Mouse (Mus musculus) midbrain, embryonic 14.5 days (tissue): ENCODE measurements around the gene Stat2. TPM values are rescaled to one million over a fixed set of nuclear protein-coding genes. Genes with fewer than 3 reads are reported as not detected.
"Not testable (repeated sequence)": the region's sequence is repeated elsewhere in the genome, so short reads cannot be mapped to it uniquely, and the experiment has no call there.

Experiments used
- ATAC-seq: fragments of 200-750 bp; cut with Nextera tagmentation; 2 replicates; pipeline ENCODE4 v1.8.0; 2017; ENCODE audit warnings: moderate number of reproducible peaks, moderate library complexity; ENCODE audit not compliant: low FRiP score, low TSS enrichment
- DNase-seq: peaks from one replicate; pipeline ENCODE4 v3.0.0-alpha.2; 2015
- H3K27ac ChIP-seq: fragments of 300-500 bp; sonication (generic); replicated peaks from 2 replicates; pipeline ENCODE4 v1.5.1; 2014; ENCODE audit warnings: mild to moderate bottlenecking, low read depth, low read length, moderate library complexity
- H3K27me3 ChIP-seq: fragments of 300-500 bp; sonication (generic); 2 replicates; pipeline ENCODE4 v1.6.1; 2014; ENCODE audit warnings: low read length, control low read depth, mixed read lengths; ENCODE audit not compliant: control insufficient read depth, insufficient read depth
- H3K36me3 ChIP-seq: fragments of 300-500 bp; sonication (generic); 2 replicates; pipeline ENCODE4 v1.6.1; 2014; ENCODE audit warnings: low read length, control low read depth; ENCODE audit not compliant: control insufficient read depth, insufficient read depth
- H3K4me1 ChIP-seq: fragments of 300-500 bp; sonication (generic); 2 replicates; pipeline ENCODE4 v1.6.1; 2014; ENCODE audit warnings: mild to moderate bottlenecking, antibody characterized with exemption, low read length, control low read depth; ENCODE audit not compliant: control insufficient read depth, insufficient read depth
- H3K4me2 ChIP-seq: fragments of 300-500 bp; sonication (generic); 2 replicates; pipeline ENCODE4 v1.6.1; 2014; ENCODE audit warnings: mild to moderate bottlenecking, low read length, moderate library complexity
- H3K4me3 ChIP-seq: fragments of 300-500 bp; sonication (generic); replicated peaks from 2 replicates; pipeline ENCODE4 v1.5.1; 2014; ENCODE audit warnings: low read depth, low read length
- H3K9ac ChIP-seq: fragments of 300-500 bp; sonication (generic); replicated peaks from 2 replicates; pipeline ENCODE4 v1.6.1; 2014; ENCODE audit warnings: mild to moderate bottlenecking, low read length, moderate library complexity
- H3K9me3 ChIP-seq: fragments of 300-500 bp; sonication (generic); 2 replicates; pipeline ENCODE4 v1.6.1; 2016; ENCODE audit warnings: low read length, control low read depth, mixed read lengths; ENCODE audit not compliant: control insufficient read depth
- WGBS: fragments of 180-500 bp; shearing (Covaris S2); extraction: QIAGEN DNeasy Blood & Tissue Kit; methylation state at CpG from one replicate; pipeline ENCODE4 v1.1.7; 2014; 5-methylcytosine and 5-hydroxymethylcytosine counted together
- polyA plus RNA-seq: library from polyadenylated mRNA; unstranded; fragments of >200 nt; fragmentation: Nextera tagmentation; extraction: Ambion mirVana; gene quantifications from 2 replicates; pipeline ENCODE4 v1.2.1, GENCODE M21; 2014

The Stat2 gene
- polyA plus RNA-seq, 1 experiment from 2014 or later = 23.0 TPM

- no peak overlapping the region for H3K4me2 ChIP-seq
- H3K9ac ChIP-seq = no peak overlapping the region
- H3K27ac ChIP-seq = no peak overlapping the region
- WGBS = 84% methylated on average over 6 of the region's 6 CpGs
- no peak for DNase-seq
- no peak for ATAC-seq
- no peaks in the 10 kb centered on the region for H3K27me3 ChIP-seq
- H3K4me1 ChIP-seq = no peaks in the 10 kb centered on the region
- H3K36me3 ChIP-seq = peaks cover 72% of the 10 kb centered on the region
- H3K4me3 ChIP-seq = no peak overlapping the region
- no peaks in the 10 kb centered on the region for H3K9me3 ChIP-seq
Observed at GRCm38 (mm10) chr10:128280943-128281342, 10.6 kb downstream of the Stat2 start.

GRCm38 (mm10) chr10:128281682-128282081 is 11.3 kb downstream of the Stat2 start:
- H3K9ac ChIP-seq = no peak overlapping the region
- no peaks in the 10 kb centered on the region for H3K27me3 ChIP-seq
- no peaks in the 10 kb centered on the region for H3K4me1 ChIP-seq
- no peak overlapping the region for H3K4me2 ChIP-seq
- peaks cover 75% of the 10 kb centered on the region for H3K36me3 ChIP-seq
- H3K4me3 ChIP-seq = no peak overlapping the region
- H3K9me3 ChIP-seq = no peaks in the 10 kb centered on the region
- WGBS = 94% methylated on average over 14 of the region's 14 CpGs
- no peak for DNase-seq
- no peak for ATAC-seq
- H3K27ac ChIP-seq = no peak overlapping the region

- no peak overlapping the region for H3K27ac ChIP-seq
- H3K4me2 ChIP-seq = no peak overlapping the region
- peaks cover 74% of the 10 kb centered on the region for H3K36me3 ChIP-seq
- H3K27me3 ChIP-seq = no peaks in the 10 kb centered on the region
- DNase-seq (no peak), ATAC-seq (no peak)
- no peaks in the 10 kb centered on the region for H3K9me3 ChIP-seq
- no peak overlapping the region for H3K4me3 ChIP-seq
- 93% methylated on average over 20 of the region's 20 CpGs for WGBS
- H3K4me1 ChIP-seq = no peaks in the 10 kb centered on the region
- no peak overlapping the region for H3K9ac ChIP-seq
Observed at GRCm38 (mm10) chr10:128282886-128283450, 12.6 kb downstream of the Stat2 start.

- Histone ChIP-seq H3K27ac (no peak overlapping the region), H3K27me3 (no peaks in the 10 kb centered on the region), H3K4me1 (no peaks in the 10 kb centered on the region), H3K9ac (no peak overlapping the region), H3K36me3 (peaks cover 72% of the 10 kb centered on the region), H3K4me2 (no peak overlapping the region), H3K9me3 (no peaks in the 10 kb centered on the region), H3K4me3 (no peak overlapping the region)
- 67% methylated on average over 31 of the region's 31 CpGs for WGBS
- ATAC-seq (no peak), DNase-seq (peak; percentile 88)
Observed at GRCm38 (mm10) chr10:128283604-128284579, 13.5 kb downstream of the Stat2 start.

DNA sequence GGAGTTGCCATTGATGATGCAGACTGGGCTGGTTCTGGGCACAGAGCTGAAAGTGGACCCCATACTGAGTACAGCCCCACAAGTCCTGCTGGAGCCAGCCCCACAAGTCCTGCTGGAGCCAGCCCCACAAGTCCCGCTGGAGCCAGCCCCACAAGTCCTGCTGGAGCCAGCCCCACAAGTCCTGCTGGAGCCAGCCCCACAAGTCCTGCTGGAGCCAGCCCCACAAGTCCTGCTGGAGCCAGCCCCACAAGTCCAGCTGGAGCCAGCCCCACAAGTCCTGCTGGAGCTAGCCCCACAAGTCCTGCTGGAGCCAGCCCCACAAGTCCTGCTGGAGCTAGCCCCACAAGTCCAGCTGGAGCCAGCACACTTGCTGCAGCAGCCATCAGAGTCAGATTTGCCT is 20.2 kb downstream of the Stat2 start:
- H3K36me3 ChIP-seq = peaks cover 43% of the 10 kb centered on the region
- not testable (repeated sequence) for ATAC-seq, H3K9me3 ChIP-seq, H3K9ac ChIP-seq, H3K27ac ChIP-seq, H3K4me3 ChIP-seq, DNase-seq, H3K4me1 ChIP-seq, H3K4me2 ChIP-seq, H3K27me3 ChIP-seq
- 92% methylated on average over 1 of the region's 1 CpGs for WGBS

DNA sequence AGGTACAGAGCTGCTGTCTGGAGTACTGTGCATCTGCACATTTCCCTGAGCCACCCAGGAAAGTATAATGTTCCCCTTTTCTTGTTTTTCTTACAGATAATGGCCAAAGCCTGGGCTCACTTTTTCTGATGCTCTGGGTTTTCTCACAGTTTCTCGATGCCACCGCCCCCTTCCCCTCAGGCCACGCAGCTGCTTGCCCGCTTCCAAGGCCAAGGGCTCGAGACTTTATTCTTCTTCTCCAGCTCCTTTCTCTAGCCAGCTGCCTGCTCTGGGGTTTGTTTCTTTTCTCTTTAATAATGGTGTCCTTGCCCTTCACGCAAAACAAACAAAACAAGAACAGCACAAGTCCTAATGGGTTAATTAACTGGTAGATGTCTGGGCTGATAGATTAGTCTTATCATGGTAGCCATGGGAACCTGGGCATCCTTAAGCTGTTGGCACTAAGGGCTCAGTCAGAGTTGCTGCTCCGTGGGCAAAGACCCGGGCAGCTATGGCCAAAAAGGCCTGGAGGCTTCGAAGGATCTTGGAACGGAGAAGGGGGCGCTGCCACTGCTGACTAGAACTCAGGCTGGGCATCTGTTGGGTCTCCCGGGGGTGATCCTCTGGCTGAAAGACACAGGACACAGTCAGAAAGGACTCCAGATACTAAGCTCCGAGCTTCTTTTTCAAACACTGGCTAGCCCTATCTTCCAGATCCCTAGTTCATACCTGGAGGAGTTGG is 26.2 kb downstream of the Stat2 start:
- Histone ChIP-seq H3K9ac (no peak overlapping the region), H3K4me3 (no peak overlapping the region), H3K4me2 (no peak overlapping the region), H3K27me3 (no peaks in the 10 kb centered on the region), H3K4me1 (no peaks in the 10 kb centered on the region), H3K9me3 (no peaks in the 10 kb centered on the region), H3K36me3 (peaks cover 15% of the 10 kb centered on the region), H3K27ac (no peak overlapping the region)
- DNase-seq (no peak), ATAC-seq (no peak)
- WGBS = 75% methylated on average over 13 of the region's 13 CpGs

DNA sequence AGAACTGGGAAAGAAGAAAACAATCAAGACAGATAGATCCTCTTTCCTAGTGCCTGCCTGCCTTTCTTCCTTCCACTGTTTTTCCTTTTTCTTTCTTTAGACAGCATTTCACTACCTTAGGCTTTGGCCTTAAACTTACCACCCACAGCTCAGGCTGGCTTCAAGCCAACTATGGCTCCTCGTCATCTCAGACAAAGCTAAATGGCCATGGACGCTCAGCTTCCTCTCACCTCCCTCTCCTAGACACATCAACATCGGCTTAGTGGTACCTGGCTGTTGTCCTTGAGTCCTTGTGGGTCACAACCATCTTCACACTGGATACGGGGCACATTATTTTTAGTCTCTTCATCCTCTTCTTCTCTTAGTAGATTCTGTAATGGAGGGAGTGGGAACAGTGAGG is 26.9 kb downstream of the Stat2 start:
- DNase-seq (no peak), ATAC-seq (no peak)
- Histone ChIP-seq H3K4me2 (no peak overlapping the region), H3K27me3 (no peaks in the 10 kb centered on the region), H3K36me3 (peaks cover 9% of the 10 kb centered on the region), H3K4me1 (peaks cover 1% of the 10 kb centered on the region), H3K9me3 (no peaks in the 10 kb centered on the region), H3K27ac (no peak overlapping the region), H3K9ac (no peak overlapping the region), H3K4me3 (no peak overlapping the region)
- 81% methylated on average over 4 of the region's 4 CpGs for WGBS

DNA sequence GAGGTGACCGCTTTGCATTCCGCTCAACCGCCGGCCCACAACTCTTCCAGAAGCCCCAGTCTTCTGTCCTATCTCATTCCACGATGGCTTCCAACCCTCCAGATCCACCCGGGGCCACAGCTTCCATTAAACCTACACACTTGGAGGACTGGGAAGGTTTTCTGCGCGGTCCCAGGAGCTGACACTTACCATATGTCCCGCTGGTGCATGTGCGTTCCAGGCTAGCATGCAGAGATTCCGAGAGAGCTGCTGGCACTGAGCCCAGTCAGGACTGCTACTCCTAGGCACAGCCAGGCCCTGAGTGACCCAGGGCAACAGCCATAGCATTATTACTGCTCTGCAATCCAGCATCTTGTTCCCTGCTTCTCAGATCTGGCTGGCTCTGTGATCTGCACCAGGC is 27.3 kb downstream of the Stat2 start:
- Histone ChIP-seq H3K27me3 (no peaks in the 10 kb centered on the region), H3K36me3 (peaks cover 5% of the 10 kb centered on the region), H3K27ac (no peak overlapping the region), H3K4me3 (no peak overlapping the region), H3K4me2 (no peak overlapping the region), H3K9ac (no peak overlapping the region), H3K4me1 (peaks cover 5% of the 10 kb centered on the region), H3K9me3 (no peaks in the 10 kb centered on the region)
- DNase-seq (no peak), ATAC-seq (no peak)
- WGBS = 82% methylated on average over 11 of the region's 11 CpGs
